Mouse (Mus musculus) cerebellum, adult 2 months (tissue): Measurements from ENCODE around the gene Pink1.

Source experiments
- CTCF ChIP-seq: fragments of 200-500 bp; IDR thresholded peaks from 2 replicates; pipeline ENCODE4 v1.5.1; 2011; ENCODE audit warnings: low read depth, mild to moderate bottlenecking, control low read depth, low read length, moderate library complexity, borderline replicate concordance; ENCODE audit not compliant: insufficient read depth
- POLR2A ChIP-seq: fragments of 200-500 bp; IDR thresholded peaks from 2 replicates; pipeline ENCODE4 v1.6.1; 2011; ENCODE audit warnings: low read length, control low read depth, borderline replicate concordance; ENCODE audit not compliant: insufficient read depth

DNA sequence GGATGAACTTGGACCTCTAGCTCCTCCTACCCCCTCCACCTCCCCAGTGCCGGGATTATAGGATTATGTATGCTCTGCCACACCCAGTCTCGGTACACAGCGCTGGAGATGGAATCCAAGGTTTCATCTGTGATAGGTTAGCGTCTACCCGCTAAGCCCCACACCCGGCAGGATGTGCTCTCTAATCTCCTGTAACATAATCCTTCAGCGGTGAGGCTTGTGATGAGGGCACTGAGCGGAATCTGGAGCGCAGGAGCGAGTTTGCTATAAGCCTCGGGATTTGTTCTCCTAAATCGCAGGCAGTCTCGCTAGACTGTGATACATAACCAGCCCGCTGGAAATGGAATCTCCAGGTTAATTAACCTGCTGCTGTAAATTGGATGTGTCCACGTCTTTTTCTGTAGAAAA is 4.2 kb upstream of the Pink1 start:
- TF ChIP-seq CTCF (no peak), POLR2A (no peak)
